Mouse (Mus musculus): ENCODE measurements at regions not wholly inside any gene's neighbourhood (a gene's known extent, or its start where the extent isn't known, plus 50 kb on each side); places are given as distances from the start of the nearest gene placed in this dataset.
A peak's percentile ranks its signal among the peaks of the same experiment; 100 is the strongest.

GRCm38 (mm10) chr8:6139171-6139570 is 1034.0 kb upstream of the Slc10a2 start:
- no peaks in the 10 kb centered on the region for H3K9me3 ChIP-seq
- no peak for DNase-seq (ENCODE audit: extremely low spot score, low spot score)
- H3K36me3 ChIP-seq (replicated peaks), result no peaks in the 10 kb centered on the region
- peaks cover 5% of the 10 kb centered on the region; the same call in 1 of the 2 replicates for H3K4me1 ChIP-seq
- no peaks in the 10 kb centered on the region for H3K27me3 ChIP-seq (ENCODE audit: poor library complexity, severe bottlenecking)
- H3K27ac ChIP-seq, result no peak overlapping the region
- WGBS, result 53% methylated on average over 4 of the region's 4 CpGs
- H3K4me3 ChIP-seq, result no peak overlapping the region

DNA sequence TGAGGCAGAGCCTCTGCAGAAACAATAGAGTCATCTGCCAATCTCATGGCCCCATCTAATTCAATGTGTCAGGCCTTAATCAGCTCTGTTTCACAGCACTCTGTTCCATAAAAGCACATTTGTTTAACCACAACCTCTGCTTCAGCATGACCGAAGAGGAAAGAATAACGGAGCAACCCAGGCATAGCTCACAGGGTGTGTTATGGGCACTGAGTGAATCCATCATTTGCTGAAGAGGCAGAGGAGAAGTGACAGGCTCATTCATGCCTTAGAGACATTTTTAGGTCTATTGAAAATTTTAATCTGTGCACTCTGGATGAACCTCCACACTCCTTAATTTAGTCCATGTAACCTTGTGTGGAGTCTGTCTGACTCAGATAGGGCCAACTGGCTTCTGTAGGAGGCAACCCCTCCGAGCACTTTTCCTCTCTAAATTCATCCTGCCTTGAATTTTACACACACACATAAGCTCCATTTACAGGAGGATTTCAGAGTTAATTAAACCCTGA is 1027.1 kb upstream of the Slc10a2 start:
- Histone ChIP-seq H3K4me3 (no peak overlapping the region), H3K9me3 (no peaks in the 10 kb centered on the region), H3K27ac (no peak overlapping the region), H3K4me1 (peaks cover 10% of the 10 kb centered on the region), H3K27me3 (ENCODE audit: poor library complexity, severe bottlenecking) (no peaks in the 10 kb centered on the region), H3K36me3 (replicated peaks) (no peaks in the 10 kb centered on the region)
- WGBS, result 17% methylated on average over 3 of the region's 3 CpGs
- DNase-seq (ENCODE audit: extremely low spot score, low spot score), result no peak

GRCm38 (mm10) chr8:6125265-6125664 is 1020.1 kb upstream of the Slc10a2 start:
- no peaks in the 10 kb centered on the region for H3K4me1 ChIP-seq
- H3K9me3 ChIP-seq, result no peaks in the 10 kb centered on the region
- H3K36me3 ChIP-seq (replicated peaks), result no peaks in the 10 kb centered on the region
- H3K4me3 ChIP-seq, result no peak overlapping the region
- no peak for DNase-seq (ENCODE audit: extremely low spot score, low spot score)
- H3K27ac ChIP-seq, result no peak overlapping the region
- H3K27me3 ChIP-seq (ENCODE audit: poor library complexity, severe bottlenecking), result no peaks in the 10 kb centered on the region

DNA sequence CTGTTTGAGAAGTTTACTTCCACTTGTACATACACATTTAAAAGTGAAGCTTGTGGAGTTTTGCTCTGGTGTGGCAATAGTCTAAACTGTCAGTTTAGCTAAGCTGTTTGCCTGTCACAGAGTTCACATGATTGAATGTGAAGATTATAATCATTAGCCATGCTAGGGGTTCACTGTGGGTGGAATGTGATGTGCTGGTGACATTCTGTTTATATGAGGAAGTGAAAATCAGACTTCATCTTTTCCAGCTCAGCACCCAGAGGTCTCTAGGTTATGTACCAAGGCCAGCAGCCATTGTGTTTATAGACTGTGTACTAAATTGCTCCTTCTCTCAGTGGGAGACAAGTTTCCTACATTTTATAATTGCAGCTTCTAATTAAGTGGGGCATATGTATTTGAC is 1014.4 kb upstream of the Slc10a2 start:
- Histone ChIP-seq H3K27me3 (ENCODE audit: poor library complexity, severe bottlenecking) (no peaks in the 10 kb centered on the region), H3K9me3 (no peaks in the 10 kb centered on the region), H3K4me3 (no peak overlapping the region), H3K4me1 (no peaks in the 10 kb centered on the region), H3K36me3 (replicated peaks) (no peaks in the 10 kb centered on the region), H3K27ac (no peak overlapping the region)
- no peak for DNase-seq (ENCODE audit: extremely low spot score, low spot score)

GRCm38 (mm10) chr8:6111351-6111750 is 1006.2 kb upstream of the Slc10a2 start:
- H3K27ac ChIP-seq, result no peak overlapping the region
- no peak overlapping the region for H3K4me3 ChIP-seq
- H3K27me3 ChIP-seq (ENCODE audit: poor library complexity, severe bottlenecking), result no peaks in the 10 kb centered on the region
- 85% methylated on average over 2 of the region's 2 CpGs for WGBS
- no peaks in the 10 kb centered on the region for H3K9me3 ChIP-seq
- no peaks in the 10 kb centered on the region for H3K36me3 ChIP-seq (replicated peaks)
- H3K4me1 ChIP-seq, result no peaks in the 10 kb centered on the region
- DNase-seq (ENCODE audit: extremely low spot score, low spot score), result no peak

- no peaks in the 10 kb centered on the region for H3K36me3 ChIP-seq (replicated peaks)
- H3K27ac ChIP-seq, result no peak overlapping the region
- H3K4me3 ChIP-seq, result no peak overlapping the region
- H3K4me1 ChIP-seq, result no peaks in the 10 kb centered on the region
- no peaks in the 10 kb centered on the region for H3K9me3 ChIP-seq
- H3K27me3 ChIP-seq (ENCODE audit: poor library complexity, severe bottlenecking), result no peaks in the 10 kb centered on the region
- DNase-seq (ENCODE audit: extremely low spot score, low spot score), result no peak
- WGBS, result 95% methylated on average over 4 of the region's 4 CpGs
Observed at GRCm38 (mm10) chr8:6090028-6090427, 984.9 kb upstream of the Slc10a2 start.

DNA sequence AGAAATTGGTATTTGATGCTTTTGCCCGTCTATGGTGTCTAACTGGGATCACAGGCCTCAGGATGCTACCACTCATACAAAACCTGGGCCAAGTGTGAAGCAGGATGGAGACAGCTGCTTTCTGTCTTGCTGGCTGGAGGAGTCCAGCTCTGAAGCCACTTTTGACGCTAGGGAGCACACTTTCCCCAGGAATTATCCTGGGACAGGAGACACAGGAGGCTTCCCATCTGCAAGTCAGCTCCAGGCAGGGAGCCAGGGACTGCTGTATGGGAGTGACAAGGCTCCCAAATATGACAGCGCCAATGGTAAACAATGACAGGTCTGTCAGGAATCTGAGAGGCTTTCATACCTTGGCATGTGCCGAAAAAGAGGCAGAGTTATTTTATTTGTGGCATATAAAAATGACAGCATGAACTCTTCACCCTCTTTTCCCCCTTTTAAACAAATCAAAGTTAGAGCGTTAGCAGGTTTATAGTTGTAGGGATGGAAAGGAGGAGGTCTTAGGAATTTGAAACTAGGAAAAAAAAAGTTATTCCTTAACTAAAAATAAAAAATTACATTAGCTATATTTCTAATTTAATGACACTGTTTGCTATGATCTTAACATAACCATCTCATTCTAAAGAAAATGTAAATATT is 938.9 kb upstream of the Slc10a2 start:
- H3K36me3 ChIP-seq (replicated peaks), result no peaks in the 10 kb centered on the region
- no peak overlapping the region for H3K27ac ChIP-seq
- no peak overlapping the region for H3K4me3 ChIP-seq
- no peaks in the 10 kb centered on the region for H3K27me3 ChIP-seq (ENCODE audit: poor library complexity, severe bottlenecking)
- peak; percentile 25 for DNase-seq (ENCODE audit: extremely low spot score, low spot score)
- 48% methylated on average over 5 of the region's 5 CpGs for WGBS
- no peaks in the 10 kb centered on the region for H3K9me3 ChIP-seq
- H3K4me1 ChIP-seq, result no peaks in the 10 kb centered on the region

DNA sequence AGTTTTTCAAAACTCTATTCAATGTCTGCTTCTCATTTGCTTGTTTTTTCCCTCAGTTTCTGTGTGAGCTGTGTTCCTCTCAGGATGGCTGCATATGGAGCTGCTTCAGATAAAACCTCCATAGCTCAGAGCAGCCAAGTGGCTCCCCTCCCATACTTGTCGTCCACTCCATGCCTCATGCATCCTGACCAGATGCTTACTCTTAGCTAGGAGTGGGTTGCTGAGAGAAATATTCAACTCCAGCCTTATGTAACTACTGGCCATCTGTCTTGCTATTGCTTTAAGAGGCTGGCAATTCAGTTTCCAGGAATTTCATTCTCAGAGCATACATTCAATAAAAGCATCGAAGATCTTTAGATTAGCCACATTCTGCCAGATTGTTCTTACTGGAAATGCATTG is 907.1 kb upstream of the Slc10a2 start:
- Histone ChIP-seq H3K36me3 (replicated peaks) (no peaks in the 10 kb centered on the region), H3K4me1 (no peaks in the 10 kb centered on the region), H3K4me3 (no peak overlapping the region), H3K27ac (no peak overlapping the region), H3K27me3 (ENCODE audit: poor library complexity, severe bottlenecking) (no peaks in the 10 kb centered on the region), H3K9me3 (no peaks in the 10 kb centered on the region)
- WGBS, result 77% methylated on average over 2 of the region's 2 CpGs
- DNase-seq (ENCODE audit: extremely low spot score, low spot score), result no peak

DNA sequence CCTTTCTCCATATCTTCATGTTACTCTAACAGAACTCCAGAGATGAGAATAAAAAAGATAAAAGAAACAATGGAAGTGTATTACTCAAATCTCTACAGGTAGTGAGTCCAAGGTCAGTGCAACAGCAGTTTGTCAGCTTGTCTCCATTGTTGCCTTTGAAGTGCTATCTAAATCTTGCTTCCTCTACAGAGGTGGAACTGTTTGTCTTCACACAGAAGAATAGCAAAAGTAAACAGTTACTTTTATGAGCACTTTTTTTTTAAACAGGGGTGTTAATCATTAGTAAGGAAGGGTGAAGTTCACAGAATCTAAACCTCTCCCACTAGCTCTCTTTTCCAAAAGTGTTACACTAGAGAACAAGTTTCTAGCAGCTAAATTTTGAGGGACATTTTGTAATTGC is 906.0 kb upstream of the Slc10a2 start:
- no peak for DNase-seq (ENCODE audit: extremely low spot score, low spot score)
- H3K9me3 ChIP-seq, result no peaks in the 10 kb centered on the region
- no peaks in the 10 kb centered on the region for H3K4me1 ChIP-seq
- no peak overlapping the region for H3K27ac ChIP-seq
- H3K4me3 ChIP-seq, result no peak overlapping the region
- no peaks in the 10 kb centered on the region for H3K36me3 ChIP-seq (replicated peaks)
- no peaks in the 10 kb centered on the region for H3K27me3 ChIP-seq (ENCODE audit: poor library complexity, severe bottlenecking)

DNA sequence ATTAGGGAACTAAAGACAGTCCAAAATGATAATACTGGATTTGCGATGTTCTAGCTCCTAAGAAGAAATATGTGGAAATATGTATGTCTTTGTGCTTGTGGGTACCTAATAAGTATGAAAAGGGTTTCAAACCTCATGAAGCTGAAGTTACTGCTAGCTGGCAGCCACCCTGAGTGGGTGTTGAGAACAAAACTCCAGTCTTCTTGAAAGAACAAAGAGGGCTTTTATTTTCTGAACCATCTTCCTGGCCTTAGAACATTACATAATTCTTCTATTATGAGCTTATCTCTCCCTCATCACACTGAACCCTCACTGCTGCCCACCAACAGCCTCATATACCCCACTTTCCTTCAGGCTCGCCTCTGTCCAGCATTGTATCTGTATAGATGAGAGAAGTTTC is 905.6 kb upstream of the Slc10a2 start:
- WGBS, result 80% methylated on average over 2 of the region's 2 CpGs
- H3K9me3 ChIP-seq, result no peaks in the 10 kb centered on the region
- no peaks in the 10 kb centered on the region for H3K27me3 ChIP-seq (ENCODE audit: poor library complexity, severe bottlenecking)
- H3K4me1 ChIP-seq, result no peaks in the 10 kb centered on the region
- H3K36me3 ChIP-seq (replicated peaks), result no peaks in the 10 kb centered on the region
- H3K27ac ChIP-seq, result no peak overlapping the region
- no peak overlapping the region for H3K4me3 ChIP-seq
- DNase-seq (ENCODE audit: extremely low spot score, low spot score), result no peak

DNA sequence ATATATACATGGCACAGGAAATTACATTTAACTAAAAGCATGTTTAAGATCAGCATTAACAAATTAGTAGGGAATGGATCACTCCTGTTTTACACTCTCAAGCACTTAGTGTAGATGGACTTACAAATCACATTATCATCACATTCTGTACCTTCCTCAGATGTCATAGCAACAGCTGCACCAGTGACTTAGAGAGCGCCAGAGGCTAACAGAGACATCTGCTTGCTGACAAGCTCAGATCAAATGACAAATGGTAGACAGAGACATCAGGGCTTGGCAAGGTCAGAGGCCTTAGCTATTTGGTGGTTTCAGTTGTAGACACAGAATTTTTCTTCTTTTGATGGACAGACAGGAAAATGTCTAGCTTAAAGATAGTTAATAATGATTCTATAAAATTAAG is 897.5 kb upstream of the Slc10a2 start:
- no peak overlapping the region for H3K4me3 ChIP-seq
- H3K4me1 ChIP-seq, result no peaks in the 10 kb centered on the region
- H3K36me3 ChIP-seq (replicated peaks), result no peaks in the 10 kb centered on the region
- H3K9me3 ChIP-seq, result no peaks in the 10 kb centered on the region
- H3K27me3 ChIP-seq (ENCODE audit: poor library complexity, severe bottlenecking), result no peaks in the 10 kb centered on the region
- H3K27ac ChIP-seq, result no peak overlapping the region
- DNase-seq (ENCODE audit: extremely low spot score, low spot score), result no peak
- WGBS, result 66% methylated on average over 1 of the region's 1 CpGs

- Histone ChIP-seq H3K27ac (no peak overlapping the region), H3K9me3 (no peaks in the 10 kb centered on the region), H3K4me1 (no peaks in the 10 kb centered on the region), H3K36me3 (replicated peaks) (no peaks in the 10 kb centered on the region), H3K4me3 (no peak overlapping the region), H3K27me3 (ENCODE audit: poor library complexity, severe bottlenecking) (no peaks in the 10 kb centered on the region)
- WGBS, result 61% methylated on average over 6 of the region's 6 CpGs
- DNase-seq (ENCODE audit: extremely low spot score, low spot score), result no peak
Observed at GRCm38 (mm10) chr8:5994846-5995245, 889.7 kb upstream of the Slc10a2 start.

- 77% methylated on average over 6 of the region's 6 CpGs for WGBS
- H3K4me3 ChIP-seq, result no peak overlapping the region
- DNase-seq (ENCODE audit: extremely low spot score, low spot score), result no peak
- no peaks in the 10 kb centered on the region for H3K4me1 ChIP-seq
- no peaks in the 10 kb centered on the region for H3K27me3 ChIP-seq (ENCODE audit: poor library complexity, severe bottlenecking)
- no peak overlapping the region for H3K27ac ChIP-seq
- no peaks in the 10 kb centered on the region for H3K9me3 ChIP-seq
- H3K36me3 ChIP-seq (replicated peaks), result no peaks in the 10 kb centered on the region
Observed at GRCm38 (mm10) chr8:5965403-5966015, 860.4 kb upstream of the Slc10a2 start.

GRCm38 (mm10) chr8:5964299-5964698 is 859.1 kb upstream of the Slc10a2 start:
- Histone ChIP-seq H3K4me3 (no peak overlapping the region), H3K9me3 (no peaks in the 10 kb centered on the region), H3K27me3 (ENCODE audit: poor library complexity, severe bottlenecking) (no peaks in the 10 kb centered on the region), H3K27ac (no peak overlapping the region), H3K36me3 (replicated peaks) (no peaks in the 10 kb centered on the region), H3K4me1 (no peaks in the 10 kb centered on the region)
- 100% methylated on average over 1 of the region's 1 CpGs for WGBS
- DNase-seq (ENCODE audit: extremely low spot score, low spot score), result no peak

All from forebrain, embryonic 10.5 days (tissue).